Mouse (Mus musculus): ENCODE measurements at regions not wholly inside any gene's neighbourhood (a gene's known extent, or its start where the extent isn't known, plus 50 kb on each side); places are given as distances from the start of the nearest gene placed in this dataset.

DNA sequence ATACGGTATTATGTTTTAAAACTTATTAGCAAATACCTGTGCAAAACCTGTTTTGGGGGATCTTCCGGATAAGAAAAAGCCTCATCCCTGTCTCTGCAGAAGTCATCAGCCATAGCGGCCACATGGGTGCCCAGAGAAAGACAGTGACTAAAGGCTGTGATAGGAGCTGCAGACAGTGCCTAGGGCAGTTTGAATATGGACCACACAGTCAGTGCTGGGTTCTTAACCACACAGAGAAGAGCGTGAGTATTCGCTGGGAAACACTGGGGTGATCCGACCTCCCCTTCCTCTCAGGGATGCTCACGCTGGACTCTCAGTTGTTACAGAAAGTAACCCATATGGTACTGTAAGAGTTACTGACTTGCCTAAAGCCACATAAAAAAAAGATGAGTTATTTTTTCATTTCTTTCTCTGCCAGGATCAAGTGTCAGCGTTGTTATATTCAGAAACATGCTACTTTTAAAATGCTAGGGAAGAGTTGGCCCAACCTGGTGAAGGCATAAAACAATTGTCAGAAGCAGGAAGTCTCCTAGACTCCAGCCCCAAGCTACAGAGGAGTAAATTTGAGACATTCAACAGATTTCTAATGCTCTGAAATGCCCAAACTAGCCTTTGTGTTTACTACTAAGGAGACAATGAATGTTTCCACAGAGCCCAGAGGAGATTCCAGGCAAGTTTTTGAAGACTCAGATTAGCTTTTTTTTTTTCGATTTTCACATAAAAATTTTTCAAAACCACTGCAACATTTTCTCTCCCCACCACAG, 333.3 kb upstream of the Acvr2a start:
- H3K36me3 ChIP-seq (ENCODE audit: control insufficient read depth, insufficient read depth, low read length), result no peaks in the 10 kb centered on the region
- no peaks in the 10 kb centered on the region for H3K27me3 ChIP-seq (ENCODE audit: control insufficient read depth, insufficient read depth, low read length)
- H3K27ac ChIP-seq, result no peak overlapping the region
- TF ChIP-seq EP300 (IDR thresholded peaks at IDR 0.05; ENCODE audit: insufficient read depth, low read depth, low read length), result no peak
- TF ChIP-seq POLR2A (IDR thresholded peaks at IDR 0.05; ENCODE audit: insufficient read depth, low read depth, low read length), result no peak
- TF ChIP-seq CTCF (IDR thresholded peaks at IDR 0.05), result no peak
- no peaks in the 10 kb centered on the region for H3K79me2 ChIP-seq (replicated peaks; ENCODE audit: control insufficient read depth, insufficient read depth, low read length)
- no peaks in the 10 kb centered on the region for H3K4me1 ChIP-seq (ENCODE audit: control insufficient read depth, insufficient read depth, low read length)
- DNase-seq, result no peak
- intact Hi-C loops (cut with DNase I), result no loop called here
- no peak overlapping the region for H3K9ac ChIP-seq (ENCODE audit: low read depth, low read length)
- H3K4me3 ChIP-seq, result no peak overlapping the region
- WGBS, result 83% methylated on average over 9 of the region's 9 CpGs

DNA sequence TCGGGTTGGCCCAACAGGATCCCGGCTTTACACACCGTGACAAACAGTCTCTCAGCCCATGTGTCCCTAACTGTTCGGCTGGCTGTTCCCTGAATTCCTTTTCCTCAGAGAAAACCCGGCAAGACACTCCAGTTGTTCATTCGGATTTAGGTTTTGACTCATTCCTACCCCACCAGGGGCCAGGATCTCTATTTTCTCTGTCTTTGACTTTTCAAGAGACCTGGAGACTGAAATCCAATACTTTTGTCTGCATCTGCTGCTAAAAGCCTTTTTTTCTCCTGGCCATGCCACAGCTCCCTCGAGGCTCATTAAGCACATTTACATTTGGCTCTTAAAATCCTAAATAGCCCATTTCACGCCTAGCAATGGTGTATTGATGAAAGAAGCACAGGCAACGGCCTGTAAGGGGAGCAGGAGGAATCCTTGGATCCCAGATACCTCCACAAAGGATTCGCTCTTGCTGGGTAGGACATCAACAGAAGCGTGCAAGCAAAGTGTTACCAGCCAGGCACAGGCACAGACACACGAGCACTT, 332.6 kb upstream of the Acvr2a start:
- no peak for DNase-seq
- Histone ChIP-seq H3K79me2 (replicated peaks; ENCODE audit: control insufficient read depth, insufficient read depth, low read length) (no peaks in the 10 kb centered on the region), H3K27me3 (ENCODE audit: control insufficient read depth, insufficient read depth, low read length) (no peaks in the 10 kb centered on the region), H3K4me3 (no peak overlapping the region), H3K4me1 (ENCODE audit: control insufficient read depth, insufficient read depth, low read length) (no peaks in the 10 kb centered on the region), H3K9ac (ENCODE audit: low read depth, low read length) (no peak overlapping the region), H3K36me3 (ENCODE audit: control insufficient read depth, insufficient read depth, low read length) (no peaks in the 10 kb centered on the region), H3K27ac (no peak overlapping the region)
- intact Hi-C loops (cut with DNase I), result no loop called here
- 76% methylated on average over 12 of the region's 12 CpGs for WGBS
- no peak for TF ChIP-seq CTCF (IDR thresholded peaks at IDR 0.05)
- no peak for TF ChIP-seq POLR2A (IDR thresholded peaks at IDR 0.05; ENCODE audit: insufficient read depth, low read depth, low read length)
- no peak for TF ChIP-seq EP300 (IDR thresholded peaks at IDR 0.05; ENCODE audit: insufficient read depth, low read depth, low read length)

- intact Hi-C loops (cut with DNase I), result no loop called here
- no peaks in the 10 kb centered on the region for H3K79me2 ChIP-seq (replicated peaks; ENCODE audit: control insufficient read depth, insufficient read depth, low read length)
- H3K27me3 ChIP-seq (ENCODE audit: control insufficient read depth, insufficient read depth, low read length), result no peaks in the 10 kb centered on the region
- 69% methylated on average over 3 of the region's 3 CpGs for WGBS
- H3K4me1 ChIP-seq (ENCODE audit: control insufficient read depth, insufficient read depth, low read length), result no peaks in the 10 kb centered on the region
- H3K36me3 ChIP-seq (ENCODE audit: control insufficient read depth, insufficient read depth, low read length), result no peaks in the 10 kb centered on the region
- H3K27ac ChIP-seq, result no peak overlapping the region
- no peak overlapping the region for H3K9ac ChIP-seq (ENCODE audit: low read depth, low read length)
- DNase-seq, result no peak
- no peak overlapping the region for H3K4me3 ChIP-seq
- TF ChIP-seq CTCF (IDR thresholded peaks at IDR 0.05), result no peak
- no peak for TF ChIP-seq POLR2A (IDR thresholded peaks at IDR 0.05; ENCODE audit: insufficient read depth, low read depth, low read length)
- TF ChIP-seq EP300 (IDR thresholded peaks at IDR 0.05; ENCODE audit: insufficient read depth, low read depth, low read length), result no peak
These were observed 320.3 kb upstream of the Acvr2a start for GRCm38 (mm10) chr2:48493574-48493973.

DNA sequence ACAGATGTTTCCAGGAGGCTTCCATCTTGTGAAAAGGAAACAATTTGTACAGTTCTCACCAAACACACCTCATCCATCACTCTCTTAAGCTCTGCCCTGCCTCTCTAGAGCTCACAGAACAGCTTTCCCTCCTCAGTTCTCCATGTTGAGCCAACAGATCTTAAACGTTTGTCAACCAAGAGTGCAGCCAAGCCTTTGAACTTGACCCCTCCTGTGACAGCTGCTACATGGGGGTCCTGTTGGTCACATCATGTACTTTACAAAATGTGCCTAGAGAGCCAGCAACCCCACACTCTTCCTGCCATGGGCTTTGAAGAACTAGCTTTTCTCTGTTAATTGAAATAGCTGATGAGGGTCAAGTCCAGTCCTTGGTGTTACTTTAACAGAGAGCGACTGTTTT, 319.8 kb upstream of the Acvr2a start:
- Histone ChIP-seq H3K27me3 (ENCODE audit: control insufficient read depth, insufficient read depth, low read length) (no peaks in the 10 kb centered on the region), H3K9ac (ENCODE audit: low read depth, low read length) (no peak overlapping the region), H3K27ac (no peak overlapping the region), H3K4me3 (no peak overlapping the region), H3K79me2 (replicated peaks; ENCODE audit: control insufficient read depth, insufficient read depth, low read length) (no peaks in the 10 kb centered on the region), H3K36me3 (ENCODE audit: control insufficient read depth, insufficient read depth, low read length) (no peaks in the 10 kb centered on the region), H3K4me1 (ENCODE audit: control insufficient read depth, insufficient read depth, low read length) (no peaks in the 10 kb centered on the region)
- TF ChIP-seq CTCF (IDR thresholded peaks at IDR 0.05) (no peak), POLR2A (IDR thresholded peaks at IDR 0.05; ENCODE audit: insufficient read depth, low read depth, low read length) (no peak), EP300 (IDR thresholded peaks at IDR 0.05; ENCODE audit: insufficient read depth, low read depth, low read length) (no peak)
- no peak for DNase-seq
- WGBS, result 60% methylated on average over 2 of the region's 2 CpGs
- intact Hi-C loops (cut with DNase I), result no loop called here

- no peak for TF ChIP-seq CTCF (IDR thresholded peaks at IDR 0.05)
- TF ChIP-seq EP300 (IDR thresholded peaks at IDR 0.05; ENCODE audit: insufficient read depth, low read depth, low read length), result no peak
- no peak for TF ChIP-seq POLR2A (IDR thresholded peaks at IDR 0.05; ENCODE audit: insufficient read depth, low read depth, low read length)
- Histone ChIP-seq H3K79me2 (replicated peaks; ENCODE audit: control insufficient read depth, insufficient read depth, low read length) (no peaks in the 10 kb centered on the region), H3K4me3 (no peak overlapping the region), H3K9ac (ENCODE audit: low read depth, low read length) (no peak overlapping the region), H3K4me1 (ENCODE audit: control insufficient read depth, insufficient read depth, low read length) (no peaks in the 10 kb centered on the region), H3K27ac (no peak overlapping the region), H3K36me3 (ENCODE audit: control insufficient read depth, insufficient read depth, low read length) (no peaks in the 10 kb centered on the region), H3K27me3 (ENCODE audit: control insufficient read depth, insufficient read depth, low read length) (no peaks in the 10 kb centered on the region)
- no peak for DNase-seq
- intact Hi-C loops (cut with DNase I), result no loop called here
- WGBS, result 87% methylated on average over 3 of the region's 3 CpGs
These were observed 319.3 kb upstream of the Acvr2a start for GRCm38 (mm10) chr2:48494632-48495031.

DNA sequence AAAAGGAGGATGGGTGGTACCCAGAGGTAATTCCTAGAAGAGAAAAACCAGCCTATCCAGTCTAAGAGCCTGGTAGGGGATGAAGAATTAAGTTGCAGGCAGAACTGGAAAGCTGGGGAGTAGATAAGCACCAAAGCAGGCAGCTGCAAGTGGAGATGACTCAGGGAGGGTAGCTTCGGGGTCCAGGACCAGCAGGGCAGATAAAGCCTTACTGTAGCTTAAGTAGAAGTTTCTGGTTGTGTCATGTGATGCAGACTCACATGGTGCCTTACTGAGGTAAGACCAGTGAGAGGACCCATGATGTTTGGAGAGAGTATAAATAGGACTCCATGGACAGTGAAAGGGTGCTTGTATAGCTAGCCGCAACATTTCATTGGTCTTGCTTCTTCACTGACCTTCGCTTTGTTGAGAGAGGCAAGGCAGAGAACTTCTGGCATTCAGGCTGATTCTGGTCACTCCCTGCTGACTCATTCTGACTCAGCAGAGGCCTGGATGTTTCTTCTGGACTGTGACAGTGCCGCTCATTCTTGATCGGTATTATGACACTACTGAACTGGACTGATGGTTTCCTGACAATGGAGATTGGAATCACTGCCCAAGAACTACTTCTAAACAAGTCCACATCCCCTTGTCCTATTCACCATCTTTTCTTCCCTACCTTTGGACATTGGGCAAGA, 315.7 kb upstream of the Acvr2a start:
- WGBS, result 90% methylated on average over 5 of the region's 5 CpGs
- Histone ChIP-seq H3K9ac (ENCODE audit: low read depth, low read length) (no peak overlapping the region), H3K79me2 (replicated peaks; ENCODE audit: control insufficient read depth, insufficient read depth, low read length) (no peaks in the 10 kb centered on the region), H3K4me3 (no peak overlapping the region), H3K36me3 (ENCODE audit: control insufficient read depth, insufficient read depth, low read length) (no peaks in the 10 kb centered on the region), H3K27me3 (ENCODE audit: control insufficient read depth, insufficient read depth, low read length) (no peaks in the 10 kb centered on the region), H3K4me1 (ENCODE audit: control insufficient read depth, insufficient read depth, low read length) (no peaks in the 10 kb centered on the region), H3K27ac (no peak overlapping the region)
- intact Hi-C loops (cut with DNase I), result no loop called here
- TF ChIP-seq CTCF (IDR thresholded peaks at IDR 0.05) (no peak), EP300 (IDR thresholded peaks at IDR 0.05; ENCODE audit: insufficient read depth, low read depth, low read length) (no peak), POLR2A (IDR thresholded peaks at IDR 0.05; ENCODE audit: insufficient read depth, low read depth, low read length) (no peak)
- no peak for DNase-seq
